Mouse (Mus musculus): Measurements from ENCODE around the gene Cpe. TPM values are rescaled to one million over a fixed set of nuclear protein-coding genes. Genes with fewer than 3 reads are reported as not detected.

The Cpe gene
- polyA plus RNA-seq (2017; shearing (Covaris generic)), result 1 to 10 TPM; 3.1 to 3.5 TPM

DNA sequence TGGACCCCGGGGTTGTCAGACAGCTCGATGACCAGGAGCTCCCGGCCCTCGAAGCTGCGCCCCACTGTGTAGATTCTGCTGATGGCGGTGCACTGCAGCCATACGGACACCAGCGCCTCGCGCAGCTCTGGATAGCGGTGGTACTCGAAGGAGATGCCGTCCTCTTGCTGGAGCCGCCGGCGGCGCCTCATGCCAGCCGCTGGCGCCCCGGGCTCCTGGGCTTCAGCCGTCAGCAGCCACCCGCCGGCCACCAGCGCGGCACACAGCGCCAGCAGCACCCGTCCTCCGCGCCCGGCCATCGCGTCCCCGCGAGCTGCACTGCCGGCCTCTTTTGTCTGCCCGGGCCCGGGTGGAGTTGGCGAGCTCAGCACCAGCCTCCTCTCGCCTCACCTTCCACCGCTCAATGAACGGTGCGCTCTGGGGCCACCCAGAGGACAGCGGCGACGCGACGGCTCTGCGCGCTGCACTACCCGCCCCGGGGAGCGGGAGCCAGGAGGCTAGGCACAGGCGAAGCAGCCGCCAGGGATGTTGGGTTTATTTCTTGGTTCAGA is at the start of gene Cpe:
Gene Cpe, minus strand, starts transcription at position 404 of the 551 bp plus-strand sequence.
- peak; percentile 81 for ATAC-seq

DNA sequence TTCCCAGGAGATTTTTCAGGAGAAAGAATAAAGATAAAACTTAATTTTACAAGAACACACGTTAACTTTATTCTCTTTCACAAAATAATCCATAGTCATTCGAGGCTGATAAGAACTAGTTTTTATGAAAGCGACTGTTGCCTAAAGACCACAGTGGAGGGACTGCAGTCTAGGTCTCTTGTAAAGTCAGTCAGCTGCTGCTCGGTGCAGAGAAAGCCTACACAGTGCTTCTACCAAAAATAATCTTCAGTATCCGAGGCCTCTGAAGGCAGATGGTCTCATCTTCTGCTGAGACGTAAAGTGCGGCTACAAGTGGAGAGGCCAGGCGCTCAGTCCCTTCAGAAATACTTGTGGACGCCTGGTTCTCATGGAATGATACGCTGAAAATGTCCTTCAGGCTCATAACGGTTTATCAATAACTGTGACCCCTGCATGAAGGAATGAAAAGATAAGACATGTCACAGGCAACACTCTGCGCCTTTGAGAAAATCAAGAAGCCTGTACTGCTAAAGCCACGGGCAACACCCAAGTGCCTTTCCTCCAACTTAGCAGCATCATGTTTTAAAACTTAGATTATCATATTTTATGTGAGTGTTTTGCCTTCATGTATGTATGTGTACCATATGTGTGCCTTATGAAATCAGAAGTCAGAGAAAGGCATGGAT is 47.8 kb upstream of the Cpe start:
- ATAC-seq, result no peak

DNA sequence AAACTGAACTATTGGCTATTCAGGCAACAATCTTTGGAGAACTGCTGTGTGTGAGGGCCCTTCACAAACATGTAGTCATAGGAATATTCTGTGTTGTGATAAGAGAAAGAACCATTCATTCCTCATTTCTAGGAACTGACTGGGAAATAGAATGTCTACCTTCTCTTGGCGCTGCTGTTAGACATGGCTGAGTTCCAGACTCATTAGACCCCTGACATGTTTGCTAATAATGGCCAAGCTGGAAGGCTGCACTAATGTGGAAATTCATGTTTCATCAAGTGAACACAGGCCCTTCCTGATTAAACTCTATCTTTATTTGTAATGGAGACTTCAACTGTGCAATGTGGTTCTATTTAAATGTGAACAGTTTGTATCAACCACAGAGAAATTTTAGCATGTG is 46.1 kb upstream of the Cpe start:
- ATAC-seq, result no peak

DNA sequence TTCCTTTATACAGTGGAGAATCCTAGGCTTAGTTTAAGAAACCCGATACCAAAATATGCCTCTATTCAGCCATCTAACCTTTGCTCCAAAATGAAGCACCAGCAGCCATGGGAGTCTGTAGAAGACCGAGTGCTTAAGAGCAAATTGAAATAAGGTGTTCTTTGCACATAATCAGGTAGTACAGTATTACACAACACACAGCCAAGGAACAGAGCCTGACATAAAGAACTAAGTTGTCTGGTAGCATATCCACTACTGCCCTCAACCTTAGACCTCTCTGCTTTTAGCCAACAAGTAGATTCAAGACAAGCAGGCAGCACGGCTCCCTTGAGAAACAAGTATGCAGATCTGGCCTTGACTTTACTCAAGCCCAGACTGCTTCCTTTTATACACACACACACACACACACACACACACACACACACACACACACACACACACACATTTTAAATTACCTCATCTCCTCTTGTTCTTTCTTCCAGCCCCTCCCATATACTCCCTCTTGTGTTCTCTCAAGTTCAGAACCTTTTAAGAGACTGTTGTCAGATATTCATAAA is 44.0 kb upstream of the Cpe start:
- ATAC-seq, result no peak

GRCm38 (mm10) chr8:64735161-64735560 is 42.3 kb upstream of the Cpe start:
- no peak for ATAC-seq

DNA sequence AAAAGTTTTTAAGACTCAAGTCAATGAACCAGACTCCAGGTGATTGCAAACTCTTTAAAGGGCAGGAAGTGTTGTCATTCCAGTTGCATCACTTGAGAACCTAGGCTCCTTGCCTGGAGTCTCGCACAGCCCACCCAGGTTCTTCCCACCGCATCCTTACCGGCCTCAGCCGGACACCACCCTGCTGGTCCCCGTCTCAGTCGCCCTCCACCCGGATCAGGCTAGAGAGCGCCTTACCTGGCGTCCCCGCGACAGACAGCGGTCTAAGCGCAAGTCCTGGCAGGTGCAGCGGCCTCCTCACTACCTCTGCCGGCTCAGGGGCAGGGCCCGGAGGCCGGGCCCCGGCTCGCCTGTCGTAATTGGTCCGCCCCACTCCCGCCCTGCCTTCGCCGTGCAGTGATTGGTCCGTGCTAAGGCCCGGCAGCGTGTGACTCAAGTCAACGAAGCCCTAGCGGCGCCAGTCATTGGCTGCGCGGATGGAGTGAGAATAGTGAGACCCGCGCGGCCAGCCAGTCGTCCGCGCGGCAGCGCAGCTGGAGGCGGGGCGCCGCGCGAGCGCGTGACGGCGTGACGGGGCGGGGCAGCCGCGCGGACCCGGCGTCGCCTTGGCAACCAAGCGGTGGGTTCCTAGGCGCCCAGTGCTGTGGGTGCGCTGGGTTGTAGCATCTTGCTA is 40.6 kb upstream of the Cpe start, which contains the start of gene Msmo1:
Gene Msmo1, minus strand, starts transcription at position 522 of the 673 bp plus-strand sequence.
- ATAC-seq, result peak; percentile 97

- ATAC-seq, result no peak
These were observed 39.7 kb upstream of the Cpe start for GRCm38 (mm10) chr8:64732596-64732995.

DNA sequence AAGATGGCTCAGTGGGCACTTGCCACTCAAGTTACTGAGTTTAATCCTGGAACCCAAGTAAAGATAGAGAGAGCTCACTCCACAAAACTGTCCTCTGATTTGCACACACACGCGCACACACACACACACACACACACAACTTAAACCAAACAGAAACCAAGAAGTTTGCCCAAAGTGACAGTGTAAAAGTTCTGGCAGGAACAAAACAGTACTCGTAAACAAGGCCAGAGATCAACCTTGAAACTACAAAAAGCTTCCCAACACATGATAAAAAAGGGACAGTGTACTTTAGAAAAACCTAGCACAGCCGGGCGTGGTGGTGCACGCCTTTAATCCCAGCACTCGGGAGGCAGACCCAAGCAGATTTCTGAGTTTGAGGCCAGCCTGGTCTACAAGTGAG is 35.3 kb upstream of the Cpe start:
- ATAC-seq, result no peak

DNA sequence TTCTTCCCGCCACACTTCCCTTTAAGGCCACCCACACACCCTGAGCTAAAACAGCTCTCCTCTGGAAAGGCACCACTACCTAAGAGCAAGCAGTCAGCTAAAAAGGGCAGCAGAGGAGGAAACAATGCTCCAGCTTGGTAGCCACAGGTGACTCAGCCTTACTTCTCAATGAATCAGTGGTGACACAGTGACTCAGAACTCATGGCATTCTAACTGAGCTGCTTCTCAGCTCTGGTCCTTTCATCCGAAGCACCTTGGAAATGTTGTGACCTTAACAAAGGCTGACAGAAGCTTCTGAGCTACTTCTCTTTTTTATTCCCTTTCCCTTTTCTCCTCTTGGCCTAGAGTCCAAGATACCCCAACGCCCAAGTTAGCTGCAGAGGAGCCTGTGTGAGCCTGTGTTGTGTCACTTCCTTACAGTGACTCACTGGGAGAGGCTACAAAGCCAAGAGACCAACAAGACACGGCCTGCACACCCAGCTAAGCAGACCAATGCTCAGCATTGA is 33.4 kb upstream of the Cpe start:
- no peak for ATAC-seq

- peak; percentile 83 for ATAC-seq
These were observed 30.4 kb upstream of the Cpe start for GRCm38 (mm10) chr8:64723206-64723605.

- no peak for ATAC-seq
These were observed 25.0 kb upstream of the Cpe start for GRCm38 (mm10) chr8:64717868-64718267.

DNA sequence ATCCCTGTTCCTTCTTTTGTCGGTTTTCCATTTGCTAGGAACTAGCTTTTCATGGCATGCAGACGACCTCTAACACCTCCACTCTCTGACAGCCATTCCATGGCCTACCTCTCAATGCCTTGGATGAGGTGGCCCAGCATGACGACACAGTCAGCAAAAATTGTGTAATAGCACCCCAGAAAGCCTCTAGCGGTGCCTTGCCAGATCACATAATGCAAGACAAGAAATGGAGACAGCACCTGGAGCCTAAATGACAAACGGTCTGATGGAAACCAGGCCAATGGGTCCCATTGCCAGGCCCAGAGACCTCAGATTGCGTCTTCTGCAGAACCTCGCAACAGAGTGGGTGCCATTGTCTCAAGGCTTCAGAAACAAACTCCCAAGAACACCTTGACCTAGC is 19.6 kb upstream of the Cpe start:
- no peak for ATAC-seq

GRCm38 (mm10) chr8:64711544-64711943 is 18.7 kb upstream of the Cpe start:
- no peak for ATAC-seq

- no peak for ATAC-seq
These were observed 14.6 kb upstream of the Cpe start for GRCm38 (mm10) chr8:64707481-64707880.

DNA sequence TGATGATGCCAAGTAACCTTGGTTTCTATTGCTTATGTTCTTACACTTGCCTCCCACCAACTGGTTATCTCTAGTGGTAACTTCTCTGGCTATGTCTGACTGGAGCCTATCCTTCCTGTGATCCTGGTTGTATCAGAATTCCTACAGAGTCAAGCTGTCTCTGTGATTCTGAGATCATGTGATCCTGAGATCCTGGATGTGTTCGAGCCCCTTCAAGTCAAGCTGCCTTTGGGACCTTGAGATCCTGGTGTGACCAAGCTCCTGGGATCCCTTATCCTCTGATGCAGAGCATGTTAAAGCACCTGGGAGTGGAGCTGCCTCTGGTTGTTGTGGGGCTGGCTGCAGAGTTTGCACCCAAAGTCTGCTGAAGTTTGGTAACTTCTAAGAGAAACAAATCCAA is 10.3 kb upstream of the Cpe start:
- ATAC-seq, result no peak

GRCm38 (mm10) chr8:64691591-64692401 is 1.1 kb downstream of the Cpe start:
- ATAC-seq, result no peak

DNA sequence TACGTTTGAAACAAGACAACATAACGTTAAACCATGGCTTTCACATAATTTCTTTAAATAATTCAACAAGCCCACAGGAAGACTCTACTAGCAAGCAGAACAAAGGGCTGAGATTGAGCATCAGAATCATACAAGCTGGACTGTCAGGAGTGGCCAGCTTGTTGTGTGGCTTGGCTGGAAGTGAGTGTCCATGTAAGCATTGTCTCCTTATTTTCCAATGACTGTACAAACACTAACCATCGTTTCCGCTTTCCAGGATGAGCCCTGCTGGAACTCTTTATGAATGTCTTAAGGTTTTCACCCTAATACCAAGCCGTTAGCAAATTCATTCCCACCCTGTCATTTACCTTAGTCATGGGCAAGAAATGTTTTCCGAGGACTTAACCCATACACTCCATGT is 2.0 kb downstream of the Cpe start:
- ATAC-seq, result no peak

- no peak for ATAC-seq
These were observed 2.5 kb downstream of the Cpe start for GRCm38 (mm10) chr8:64690306-64690705.

- ATAC-seq, result no peak
These were observed 4.1 kb downstream of the Cpe start for GRCm38 (mm10) chr8:64688741-64689140.

GRCm38 (mm10) chr8:64688161-64688560 is 4.7 kb downstream of the Cpe start:
- ATAC-seq, result no peak

- no peak for ATAC-seq
These were observed 10.4 kb downstream of the Cpe start for GRCm38 (mm10) chr8:64682501-64682900.

GRCm38 (mm10) chr8:64676381-64676780 is 16.5 kb downstream of the Cpe start:
- no peak for ATAC-seq

Data from activated CD4-positive, CD25-positive, alpha-beta regulatory T cell, adult 4 months (primary cell).